Mouse (Mus musculus) kidney, adult 8-10 months (tissue): Measurements from ENCODE around the gene Bsg.
"Not testable (repeated sequence)": the region's sequence is repeated elsewhere in the genome, so short reads cannot be mapped to it uniquely, and the experiment has no call there.

ENCODE experiments used
- DNase-seq, 2 experiments: peaks; one replicate each; pipeline ENCODE4 v3.0.0; 2022

Bsg gene

GRCm38 (mm10) chr10:79682916-79683582 is 21.2 kb upstream of the Bsg start:
- DNase-seq, result peak; percentile 70 to 81

- no peak for DNase-seq
Observed at GRCm38 (mm10) chr10:79683726-79684640, 20.3 kb upstream of the Bsg start.

GRCm38 (mm10) chr10:79684770-79685600 is 19.3 kb upstream of the Bsg start:
- DNase-seq, result no peak

- no peak for DNase-seq
Observed at GRCm38 (mm10) chr10:79686219-79686618, 18.1 kb upstream of the Bsg start.

GRCm38 (mm10) chr10:79686691-79687090 is 17.6 kb upstream of the Bsg start:
- DNase-seq, result no peak

- DNase-seq, result no peak
Observed at GRCm38 (mm10) chr10:79687513-79687912, 16.8 kb upstream of the Bsg start.

- DNase-seq, result no peak
Observed at GRCm38 (mm10) chr10:79688720-79689119, 15.6 kb upstream of the Bsg start, which contains the start of gene Gzmm. TSS of gene Gzmm (plus strand) at chr10:79689020.

GRCm38 (mm10) chr10:79689178-79689577 is 15.1 kb upstream of the Bsg start:
- no peak for DNase-seq

- no peak for DNase-seq
Observed at GRCm38 (mm10) chr10:79691986-79692548, 12.2 kb upstream of the Bsg start.

- no peak for DNase-seq
Observed at GRCm38 (mm10) chr10:79693580-79694378, 10.5 kb upstream of the Bsg start.

GRCm38 (mm10) chr10:79694379-79694655 is 10.0 kb upstream of the Bsg start:
- DNase-seq, result no peak

- DNase-seq, result peak; percentile 68 to 75
Observed at GRCm38 (mm10) chr10:79695231-79696128, 8.8 kb upstream of the Bsg start.

- no peak for DNase-seq
Observed at GRCm38 (mm10) chr10:79696129-79696651, 8.1 kb upstream of the Bsg start.

GRCm38 (mm10) chr10:79697916-79698315 is 6.4 kb upstream of the Bsg start:
- DNase-seq, result no peak

GRCm38 (mm10) chr10:79698459-79698858 is 5.8 kb upstream of the Bsg start:
- DNase-seq, result no peak

GRCm38 (mm10) chr10:79700676-79701075 is 3.6 kb upstream of the Bsg start:
- no peak for DNase-seq

- DNase-seq, result peak in 1 of 2 experiments; percentile 69
Observed at GRCm38 (mm10) chr10:79701443-79702129, 2.7 kb upstream of the Bsg start.

- not testable (repeated sequence) for DNase-seq
Observed at GRCm38 (mm10) chr10:79702970-79703369, 1.3 kb upstream of the Bsg start.

- no peak for DNase-seq
Observed at GRCm38 (mm10) chr10:79703541-79703940, 750 bp upstream of the Bsg start.

- DNase-seq, result no peak
Observed at GRCm38 (mm10) chr10:79704970-79705360, 674 bp downstream of the Bsg start.
